Mouse (Mus musculus) forebrain, embryonic 10.5 days (tissue): ENCODE measurements around the gene Ppig. TPM values are rescaled to one million over a fixed set of nuclear protein-coding genes. Genes with fewer than 3 reads are reported as not detected.

Source experiments
- DNase-seq: peaks from one replicate; pipeline ENCODE4 v3.0.0-alpha.2; 2017; ENCODE audit warnings: low spot score; ENCODE audit errors: extremely low spot score
- H3K27ac ChIP-seq: fragments of 300-500 bp; sonication (generic); 2 replicates; pipeline ENCODE4 v1.5.1; 2016; ENCODE audit warnings: mild to moderate bottlenecking
- H3K27me3 ChIP-seq: fragments of 300-500 bp; sonication (generic); 2 replicates; pipeline ENCODE4 v1.6.1; 2016; ENCODE audit warnings: mild to moderate bottlenecking; ENCODE audit not compliant: poor library complexity, severe bottlenecking
- H3K36me3 ChIP-seq: fragments of 300-500 bp; sonication (generic); replicated peaks from 2 replicates; pipeline ENCODE4 v1.6.1; 2016; ENCODE audit warnings: mild to moderate bottlenecking, moderate library complexity
- H3K4me1 ChIP-seq: fragments of 300-500 bp; sonication (generic); 2 replicates; pipeline ENCODE4 v1.6.1; 2016
- H3K4me3 ChIP-seq: fragments of 300-500 bp; sonication (generic); 2 replicates; pipeline ENCODE4 v1.5.1; 2016; ENCODE audit warnings: mild to moderate bottlenecking, moderate library complexity
- H3K9me3 ChIP-seq: fragments of 300-500 bp; sonication (generic); 2 replicates; pipeline ENCODE4 v1.6.1; 2016; ENCODE audit warnings: mild to moderate bottlenecking, moderate library complexity
- WGBS: fragments of 180-500 bp; shearing (Covaris S2); methylation state at CpG from one replicate; pipeline ENCODE4 v1.1.7; 2016; 5-methylcytosine and 5-hydroxymethylcytosine counted together
- polyA plus RNA-seq: library from polyadenylated mRNA; unstranded; fragments of >200 nt; fragmentation: Nextera tagmentation; extraction: Ambion mirVana; gene quantifications from 2 replicates; pipeline ENCODE4 v1.2.1, GENCODE M21; 2016

The Ppig gene
- polyA plus RNA-seq, 1 experiment from 2014 or later, result 155 TPM

- Histone ChIP-seq H3K27ac (no peak overlapping the region), H3K27me3 (no peaks in the 10 kb centered on the region), H3K36me3 (peaks cover 26% of the 10 kb centered on the region), H3K9me3 (no peaks in the 10 kb centered on the region), H3K4me3 (peak overlapping the region; percentile 90; the same call in 1 of the 2 replicates), H3K4me1 (peaks cover 16% of the 10 kb centered on the region)
- 93% methylated on average over 14 of the region's 14 CpGs for WGBS
- no peak for DNase-seq
Measured at GRCm38 (mm10) chr2:69712171-69712570, 10.2 kb upstream of the Ppig start.

- WGBS, result under 1% methylated on average over 39 of the region's 39 CpGs
- Histone ChIP-seq H3K9me3 (no peaks in the 10 kb centered on the region), H3K36me3 (peaks cover 20% of the 10 kb centered on the region), H3K4me3 (peak within 1 kb of the TSS; percentile 90), H3K4me1 (peaks cover 16% of the 10 kb centered on the region), H3K27me3 (no peaks in the 10 kb centered on the region), H3K27ac (peak within 1 kb of the TSS; percentile 87)
- peak; percentile 87 for DNase-seq
Measured at GRCm38 (mm10) chr2:69712981-69713625, 9.2 kb upstream of the Ppig start, which contains the start of gene Fastkd1. Gene Fastkd1, minus strand, starts transcription at chr2:69713516.

DNA sequence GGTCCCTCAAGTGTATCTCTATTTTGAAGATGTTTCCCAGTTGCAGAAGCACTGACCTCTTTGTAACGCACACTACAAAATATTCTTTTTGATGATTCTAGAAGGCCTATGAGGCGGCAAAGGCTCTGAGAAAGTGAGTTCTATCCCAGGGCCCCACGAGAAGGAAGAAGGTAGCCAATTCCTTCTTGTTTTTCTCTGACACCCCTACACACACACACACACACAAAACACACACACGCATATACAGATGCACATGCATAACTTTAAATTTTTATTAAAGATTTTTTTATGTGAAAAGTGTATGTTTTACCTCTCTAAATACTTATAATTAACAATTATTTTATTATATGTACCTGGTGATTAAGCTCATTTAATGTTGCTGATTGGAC lies 8.7 kb upstream of the Ppig start:
- H3K4me3 ChIP-seq, result peak overlapping the region; percentile 90
- H3K9me3 ChIP-seq, result no peaks in the 10 kb centered on the region
- H3K27ac ChIP-seq, result no peak overlapping the region; the same call in 1 of the 2 replicates
- WGBS, result 38% methylated on average over 4 of the region's 4 CpGs
- peaks cover 20% of the 10 kb centered on the region for H3K36me3 ChIP-seq
- H3K4me1 ChIP-seq, result peaks cover 16% of the 10 kb centered on the region
- no peaks in the 10 kb centered on the region for H3K27me3 ChIP-seq
- DNase-seq, result no peak

DNA sequence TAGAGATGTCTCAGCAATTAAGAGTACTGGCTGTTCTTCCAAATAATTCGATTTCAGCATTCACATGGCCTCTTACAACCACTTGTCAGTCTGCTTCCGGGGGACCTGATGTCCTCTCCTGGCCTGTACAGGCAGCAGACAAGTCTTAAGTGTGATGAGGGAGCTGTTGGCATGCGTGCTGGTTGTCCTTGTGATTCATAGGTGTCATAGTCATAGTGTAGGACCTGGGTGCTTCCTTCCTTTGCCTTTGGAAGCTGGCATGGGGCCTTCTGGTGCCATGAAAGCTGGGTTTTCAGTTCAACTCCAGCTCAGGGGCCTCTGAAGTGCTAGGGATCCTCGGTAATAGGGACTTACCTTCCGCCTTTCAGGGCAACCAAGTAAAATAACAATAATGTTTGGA lies 8.2 kb upstream of the Ppig start:
- WGBS, result 82% methylated on average over 5 of the region's 5 CpGs
- Histone ChIP-seq H3K27ac (no peak overlapping the region), H3K36me3 (peaks cover 19% of the 10 kb centered on the region), H3K4me1 (peaks cover 16% of the 10 kb centered on the region), H3K9me3 (no peaks in the 10 kb centered on the region), H3K27me3 (no peaks in the 10 kb centered on the region), H3K4me3 (no peak overlapping the region)
- no peak for DNase-seq

DNA sequence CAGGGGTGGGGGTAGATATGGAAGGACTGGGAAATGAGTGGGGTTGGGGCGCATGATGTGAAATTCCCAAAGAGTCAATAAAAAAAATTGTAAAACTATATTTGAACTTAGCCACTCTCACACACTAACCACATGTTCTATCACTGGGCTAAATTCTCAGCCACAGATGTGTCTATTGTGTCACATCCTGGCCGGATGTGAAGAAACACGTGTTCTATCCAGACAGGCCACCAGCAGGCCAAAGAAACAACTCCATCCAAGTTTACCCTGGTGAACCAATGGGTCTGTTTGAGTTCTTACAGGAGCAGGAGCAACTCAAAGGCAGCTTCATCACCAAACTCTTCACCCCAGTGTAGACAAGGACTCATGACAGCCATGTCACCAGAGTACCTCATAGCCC lies 5.9 kb upstream of the Ppig start:
- H3K4me1 ChIP-seq, result peaks cover 16% of the 10 kb centered on the region
- DNase-seq, result no peak
- no peaks in the 10 kb centered on the region for H3K36me3 ChIP-seq
- no peak overlapping the region for H3K4me3 ChIP-seq
- WGBS, result 86% methylated on average over 3 of the region's 3 CpGs
- no peak overlapping the region for H3K27ac ChIP-seq
- H3K9me3 ChIP-seq, result no peaks in the 10 kb centered on the region
- peaks cover 5% of the 10 kb centered on the region; the same call in 1 of the 2 replicates for H3K27me3 ChIP-seq

DNA sequence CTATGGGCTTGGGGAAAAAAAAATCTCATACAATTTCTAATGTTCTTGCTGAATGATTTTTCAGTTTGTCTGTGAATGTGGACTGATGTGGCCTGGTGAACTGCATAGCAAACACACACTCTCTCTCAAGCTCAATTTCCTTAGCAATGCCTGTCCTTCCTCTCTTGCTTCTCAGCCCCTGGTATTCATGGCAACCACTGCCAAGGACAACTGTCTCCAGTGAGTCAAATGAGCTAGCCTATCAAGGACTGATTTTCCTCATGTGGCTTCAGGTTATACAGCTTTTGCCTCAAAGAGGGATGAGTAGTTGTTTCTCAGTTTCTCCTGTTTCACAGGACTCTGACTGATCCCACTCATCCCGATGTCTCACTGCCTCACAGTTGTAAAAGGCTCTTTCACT lies 3.2 kb upstream of the Ppig start:
- no peaks in the 10 kb centered on the region for H3K36me3 ChIP-seq
- H3K4me1 ChIP-seq, result peaks cover 12% of the 10 kb centered on the region
- no peak for DNase-seq
- no peaks in the 10 kb centered on the region for H3K9me3 ChIP-seq
- WGBS, result 89% methylated on average over 1 of the region's 1 CpGs
- no peak overlapping the region for H3K4me3 ChIP-seq
- H3K27me3 ChIP-seq, result peaks cover 5% of the 10 kb centered on the region; the same call in 1 of the 2 replicates
- H3K27ac ChIP-seq, result no peak overlapping the region

DNA sequence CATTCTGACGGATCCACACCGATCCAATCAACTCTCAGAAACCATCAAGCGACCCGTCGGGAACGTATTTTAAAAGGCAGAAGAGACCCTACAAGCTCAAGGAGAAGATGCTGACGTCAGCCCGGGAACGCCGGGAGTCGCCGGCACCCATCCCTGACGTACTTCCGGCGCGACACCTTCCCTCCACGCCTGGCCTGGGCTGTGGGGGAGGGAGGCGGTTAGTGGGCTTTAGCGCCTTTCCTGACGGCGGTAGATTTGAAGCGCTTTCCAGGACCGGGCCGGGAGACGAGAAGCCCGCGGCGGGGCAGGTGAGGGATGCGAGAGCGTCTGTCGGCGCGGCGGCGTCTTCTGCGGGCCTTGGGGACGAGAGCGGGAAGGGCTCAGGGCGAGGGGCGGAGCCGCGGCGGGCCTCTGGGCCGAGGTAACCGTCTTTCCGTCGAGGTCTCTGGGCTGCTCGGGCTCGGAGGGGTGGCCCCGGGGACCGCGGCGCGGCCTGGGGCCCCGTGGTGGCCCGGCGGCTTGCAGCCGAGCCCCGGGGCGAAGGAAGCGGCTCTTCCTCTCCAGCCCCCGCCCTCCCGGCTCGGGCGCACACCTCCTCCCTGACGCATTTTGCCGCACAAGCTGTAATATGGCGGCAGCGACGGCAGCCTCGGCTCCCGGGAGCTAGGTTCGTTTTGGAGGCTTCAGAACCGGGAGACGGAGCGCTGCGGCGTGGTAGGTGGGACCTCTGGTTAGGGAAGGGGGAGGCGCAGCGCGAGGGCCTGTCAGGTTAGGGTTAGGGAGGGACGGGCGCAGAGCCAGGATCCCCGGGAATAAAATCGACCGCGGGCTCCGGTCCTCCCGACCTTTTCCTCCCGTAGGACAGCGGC lies 539 bp downstream of the Ppig start:
- Histone ChIP-seq H3K27ac (peak overlapping the region; percentile 97), H3K27me3 (peaks cover 5% of the 10 kb centered on the region; the same call in 1 of the 2 replicates), H3K36me3 (peaks cover 8% of the 10 kb centered on the region; the same call in 1 of the 2 replicates), H3K4me1 (peaks cover 16% of the 10 kb centered on the region), H3K9me3 (no peaks in the 10 kb centered on the region), H3K4me3 (peak overlapping the region; percentile 98)
- peak; percentile 93 for DNase-seq
- under 1% methylated on average over 90 of the region's 91 CpGs for WGBS

DNA sequence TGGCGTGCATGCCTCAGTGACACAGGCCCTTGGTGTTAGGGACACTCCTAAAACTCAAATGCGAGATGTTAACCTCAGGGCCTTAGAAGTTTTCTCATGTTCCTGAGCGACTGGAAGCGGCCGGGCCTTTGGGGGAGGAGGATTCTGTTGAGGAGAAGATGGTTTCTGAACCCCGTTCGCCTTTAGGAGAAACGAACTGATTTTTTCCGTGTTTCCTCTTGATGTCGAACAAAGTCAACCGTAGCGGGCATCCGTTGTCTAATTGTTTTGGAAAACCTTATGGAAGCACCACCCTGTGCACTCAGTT lies 1.1 kb downstream of the Ppig start:
- no peak for DNase-seq
- peaks cover 8% of the 10 kb centered on the region; the same call in 1 of the 2 replicates for H3K36me3 ChIP-seq
- peak overlapping the region; percentile 97 for H3K27ac ChIP-seq
- no peaks in the 10 kb centered on the region for H3K9me3 ChIP-seq
- H3K4me1 ChIP-seq, result peaks cover 16% of the 10 kb centered on the region
- peaks cover 5% of the 10 kb centered on the region; the same call in 1 of the 2 replicates for H3K27me3 ChIP-seq
- H3K4me3 ChIP-seq, result peak overlapping the region; percentile 98
- under 1% methylated on average over 13 of the region's 13 CpGs for WGBS

- H3K4me1 ChIP-seq, result no peaks in the 10 kb centered on the region
- H3K36me3 ChIP-seq, result peaks cover 100% of the 10 kb centered on the region
- H3K9me3 ChIP-seq, result peaks cover 8% of the 10 kb centered on the region; the same call in 1 of the 2 replicates
- H3K27me3 ChIP-seq, result no peaks in the 10 kb centered on the region
- WGBS, result 93% methylated on average over 1 of the region's 1 CpGs
- H3K4me3 ChIP-seq, result no peak overlapping the region
- no peak for DNase-seq
- H3K27ac ChIP-seq, result no peak overlapping the region
Measured at GRCm38 (mm10) chr2:69745091-69745490, 22.7 kb downstream of the Ppig start.

- no peak overlapping the region for H3K4me3 ChIP-seq
- H3K9me3 ChIP-seq, result no peaks in the 10 kb centered on the region
- 0 out of 2 replicates have a peak, but pooled peaks cover 4% of the 10 kb centered on the region for H3K4me1 ChIP-seq
- no peaks in the 10 kb centered on the region for H3K27me3 ChIP-seq
- no peak overlapping the region for H3K27ac ChIP-seq
- peaks cover 4% of the 10 kb centered on the region for H3K36me3 ChIP-seq
- no peak for DNase-seq
- WGBS, result 75% methylated on average over 5 of the region's 5 CpGs
Measured at GRCm38 (mm10) chr2:69760980-69761379, 38.6 kb downstream of the Ppig start.

DNA sequence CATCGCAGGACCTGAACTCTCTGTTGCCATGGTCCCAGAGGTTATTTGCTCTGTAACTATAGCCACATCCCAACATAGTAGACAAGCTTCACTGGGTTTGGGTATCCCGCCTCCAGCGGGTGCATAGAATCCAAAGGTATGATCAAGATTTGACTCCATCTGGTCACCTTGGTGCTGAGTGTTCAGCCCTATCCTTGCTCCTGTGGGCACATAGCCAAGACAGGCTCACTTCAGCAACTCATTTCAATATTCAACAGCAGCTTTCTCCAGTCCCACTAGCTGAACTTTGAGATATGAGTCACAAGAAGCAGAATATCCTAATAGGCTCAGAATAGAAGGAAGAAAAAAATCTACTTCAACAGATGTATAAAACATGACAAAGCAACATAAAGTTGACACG lies 41.0 kb downstream of the Ppig start:
- no peaks in the 10 kb centered on the region for H3K9me3 ChIP-seq
- no peak overlapping the region for H3K27ac ChIP-seq
- no peak for DNase-seq
- H3K36me3 ChIP-seq, result peaks cover 4% of the 10 kb centered on the region
- no peak overlapping the region for H3K4me3 ChIP-seq
- H3K27me3 ChIP-seq, result no peaks in the 10 kb centered on the region
- WGBS, result 92% methylated on average over 4 of the region's 4 CpGs
- 0 out of 2 replicates have a peak, but pooled peaks cover 4% of the 10 kb centered on the region for H3K4me1 ChIP-seq

GRCm38 (mm10) chr2:69764716-69765115 lies 42.4 kb downstream of the Ppig start:
- Histone ChIP-seq H3K4me3 (no peak overlapping the region), H3K27ac (no peak overlapping the region), H3K4me1 (0 out of 2 replicates have a peak, but pooled peaks cover 4% of the 10 kb centered on the region), H3K9me3 (no peaks in the 10 kb centered on the region), H3K36me3 (peaks cover 4% of the 10 kb centered on the region), H3K27me3 (no peaks in the 10 kb centered on the region)
- no peak for DNase-seq
- 97% methylated on average over 1 of the region's 1 CpGs for WGBS

DNA sequence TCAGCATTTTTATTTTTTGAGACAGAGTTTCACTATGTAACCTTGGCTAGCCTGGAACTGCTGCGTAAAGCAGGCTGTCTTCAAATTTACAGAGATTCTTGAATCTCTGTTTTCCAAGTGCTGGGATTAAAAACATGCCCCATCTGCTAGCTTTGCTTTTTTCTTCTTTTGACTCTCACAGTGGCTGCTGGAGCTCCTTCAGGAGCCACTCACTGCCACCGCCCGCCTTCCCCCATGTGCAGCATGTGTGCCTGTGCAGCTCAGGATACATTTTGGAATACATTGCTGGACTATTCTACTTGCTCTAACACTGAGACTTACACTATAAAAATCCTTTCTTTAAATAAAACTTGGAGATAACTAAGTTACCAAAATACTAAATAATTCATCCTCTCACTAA lies 51.0 kb downstream of the Ppig start:
- DNase-seq, result no peak
- Histone ChIP-seq H3K36me3 (peaks cover 24% of the 10 kb centered on the region), H3K4me3 (no peak overlapping the region), H3K27me3 (no peaks in the 10 kb centered on the region), H3K27ac (no peak overlapping the region), H3K4me1 (no peaks in the 10 kb centered on the region), H3K9me3 (no peaks in the 10 kb centered on the region)
- WGBS, result 90% methylated on average over 3 of the region's 3 CpGs
